Mouse (Mus musculus): Measurements from ENCODE around the gene Ecm1. TPM values are rescaled to one million over a fixed set of nuclear protein-coding genes. Genes with fewer than 3 reads are reported as not detected.

The Ecm1 gene
- 27.0 and 35.8 TPM in 2 replicates for polyA plus RNA-seq (2014; fragmentation: Nextera tagmentation; extraction: Ambion mirVana)

- 65% methylated on average over 7 of the region's 7 CpGs for WGBS
- ATAC-seq (ENCODE audit: insufficient number of reproducible peaks, insufficient read depth, low FRiP score, low read depth) = 0 out of 2 replicates have a peak, but pooled peaks have one; percentile 38
- H3K4me1 ChIP-seq (ENCODE audit: control insufficient read depth, insufficient read depth, low read length) = 0 out of 2 replicates have a peak, but pooled peaks cover 12% of the 10 kb centered on the region
- H3K27ac ChIP-seq (ENCODE audit: low read length) = peak within 1 kb of the TSS; percentile 27; the same call in 1 of the 2 replicates
- no peak within 1 kb of the TSS for H3K4me2 ChIP-seq (replicated peaks; ENCODE audit: low read depth, low read length)
- H3K9ac ChIP-seq (replicated peaks; ENCODE audit: low read depth, low read length) = no peak within 1 kb of the TSS
- peaks cover 21% of the 10 kb centered on the region for H3K36me3 ChIP-seq (ENCODE audit: control insufficient read depth, insufficient read depth, low read length)
- no peaks in the 10 kb centered on the region for H3K9me3 ChIP-seq (ENCODE audit: control insufficient read depth, low read depth, low read length)
- no peak within 1 kb of the TSS for H3K4me3 ChIP-seq (ENCODE audit: low read depth, low read length)
- no peaks in the 10 kb centered on the region for H3K27me3 ChIP-seq (ENCODE audit: control insufficient read depth, insufficient read depth, low read length)
Measured at GRCm38 (mm10) chr3:95739353-95740104, at the start of gene Ecm1. Gene Ecm1 (minus strand): TSS chr3:95739569.

GRCm38 (mm10) chr3:95785501-95785900 lies 46.1 kb upstream of the Ecm1 start:
- Histone ChIP-seq H3K27ac (ENCODE audit: low read length) (no peak overlapping the region), H3K4me1 (ENCODE audit: control insufficient read depth, insufficient read depth, low read length) (no peaks in the 10 kb centered on the region), H3K4me2 (replicated peaks; ENCODE audit: low read depth, low read length) (no peak overlapping the region), H3K9me3 (ENCODE audit: control insufficient read depth, low read depth, low read length) (no peaks in the 10 kb centered on the region), H3K9ac (replicated peaks; ENCODE audit: low read depth, low read length) (no peak overlapping the region), H3K4me3 (ENCODE audit: low read depth, low read length) (no peak overlapping the region), H3K36me3 (ENCODE audit: control insufficient read depth, insufficient read depth, low read length) (peaks cover 53% of the 10 kb centered on the region), H3K27me3 (ENCODE audit: control insufficient read depth, insufficient read depth, low read length) (no peaks in the 10 kb centered on the region)
- no peak for ATAC-seq (ENCODE audit: insufficient number of reproducible peaks, insufficient read depth, low FRiP score, low read depth)
- WGBS = 90% methylated on average over 4 of the region's 4 CpGs

- no peaks in the 10 kb centered on the region for H3K27me3 ChIP-seq (ENCODE audit: control insufficient read depth, insufficient read depth, low read length)
- peaks cover 68% of the 10 kb centered on the region for H3K36me3 ChIP-seq (ENCODE audit: control insufficient read depth, insufficient read depth, low read length)
- H3K9ac ChIP-seq (replicated peaks; ENCODE audit: low read depth, low read length) = no peak overlapping the region
- ATAC-seq (ENCODE audit: insufficient number of reproducible peaks, insufficient read depth, low FRiP score, low read depth) = no peak
- H3K9me3 ChIP-seq (ENCODE audit: control insufficient read depth, low read depth, low read length) = no peaks in the 10 kb centered on the region
- no peak overlapping the region for H3K4me2 ChIP-seq (replicated peaks; ENCODE audit: low read depth, low read length)
- H3K27ac ChIP-seq (ENCODE audit: low read length) = no peak overlapping the region
- H3K4me1 ChIP-seq (ENCODE audit: control insufficient read depth, insufficient read depth, low read length) = no peaks in the 10 kb centered on the region
- H3K4me3 ChIP-seq (ENCODE audit: low read depth, low read length) = no peak overlapping the region
Measured at GRCm38 (mm10) chr3:95771985-95772384, 32.6 kb upstream of the Ecm1 start.

GRCm38 (mm10) chr3:95765534-95765933 lies 26.2 kb upstream of the Ecm1 start:
- no peaks in the 10 kb centered on the region for H3K4me1 ChIP-seq (ENCODE audit: control insufficient read depth, insufficient read depth, low read length)
- no peak overlapping the region for H3K9ac ChIP-seq (replicated peaks; ENCODE audit: low read depth, low read length)
- no peak overlapping the region for H3K4me2 ChIP-seq (replicated peaks; ENCODE audit: low read depth, low read length)
- H3K36me3 ChIP-seq (ENCODE audit: control insufficient read depth, insufficient read depth, low read length) = peaks cover 44% of the 10 kb centered on the region
- WGBS = 90% methylated on average over 10 of the region's 10 CpGs
- H3K27ac ChIP-seq (ENCODE audit: low read length) = no peak overlapping the region
- no peak for ATAC-seq (ENCODE audit: insufficient number of reproducible peaks, insufficient read depth, low FRiP score, low read depth)
- no peaks in the 10 kb centered on the region for H3K27me3 ChIP-seq (ENCODE audit: control insufficient read depth, insufficient read depth, low read length)
- no peaks in the 10 kb centered on the region for H3K9me3 ChIP-seq (ENCODE audit: control insufficient read depth, low read depth, low read length)
- H3K4me3 ChIP-seq (ENCODE audit: low read depth, low read length) = no peak overlapping the region

- H3K4me2 ChIP-seq (replicated peaks; ENCODE audit: low read depth, low read length) = no peak overlapping the region
- H3K4me3 ChIP-seq (ENCODE audit: low read depth, low read length) = no peak overlapping the region
- peaks cover 34% of the 10 kb centered on the region for H3K36me3 ChIP-seq (ENCODE audit: control insufficient read depth, insufficient read depth, low read length)
- H3K27ac ChIP-seq (ENCODE audit: low read length) = no peak overlapping the region
- 0 out of 2 replicates have a peak, but pooled peaks have one; percentile 42 for ATAC-seq (ENCODE audit: insufficient number of reproducible peaks, insufficient read depth, low FRiP score, low read depth)
- H3K9ac ChIP-seq (replicated peaks; ENCODE audit: low read depth, low read length) = no peak overlapping the region
- H3K9me3 ChIP-seq (ENCODE audit: control insufficient read depth, low read depth, low read length) = no peaks in the 10 kb centered on the region
- H3K27me3 ChIP-seq (ENCODE audit: control insufficient read depth, insufficient read depth, low read length) = no peaks in the 10 kb centered on the region
- no peaks in the 10 kb centered on the region for H3K4me1 ChIP-seq (ENCODE audit: control insufficient read depth, insufficient read depth, low read length)
- WGBS = 72% methylated on average over 10 of the region's 10 CpGs
Measured at GRCm38 (mm10) chr3:95763811-95764210, 24.4 kb upstream of the Ecm1 start.

GRCm38 (mm10) chr3:95762961-95763360 lies 23.6 kb upstream of the Ecm1 start:
- no peaks in the 10 kb centered on the region for H3K9me3 ChIP-seq (ENCODE audit: control insufficient read depth, low read depth, low read length)
- WGBS = 52% methylated on average over 6 of the region's 6 CpGs
- peak overlapping the region; percentile 78 for H3K27ac ChIP-seq (ENCODE audit: low read length)
- ATAC-seq (ENCODE audit: insufficient number of reproducible peaks, insufficient read depth, low FRiP score, low read depth) = peak; percentile 77
- no peak overlapping the region for H3K4me3 ChIP-seq (ENCODE audit: low read depth, low read length)
- no peak overlapping the region for H3K9ac ChIP-seq (replicated peaks; ENCODE audit: low read depth, low read length)
- no peak overlapping the region for H3K4me2 ChIP-seq (replicated peaks; ENCODE audit: low read depth, low read length)
- H3K4me1 ChIP-seq (ENCODE audit: control insufficient read depth, insufficient read depth, low read length) = no peaks in the 10 kb centered on the region
- H3K36me3 ChIP-seq (ENCODE audit: control insufficient read depth, insufficient read depth, low read length) = peaks cover 26% of the 10 kb centered on the region
- no peaks in the 10 kb centered on the region for H3K27me3 ChIP-seq (ENCODE audit: control insufficient read depth, insufficient read depth, low read length)

- no peaks in the 10 kb centered on the region for H3K4me1 ChIP-seq (ENCODE audit: control insufficient read depth, insufficient read depth, low read length)
- no peak overlapping the region for H3K9ac ChIP-seq (replicated peaks; ENCODE audit: low read depth, low read length)
- H3K4me2 ChIP-seq (replicated peaks; ENCODE audit: low read depth, low read length) = no peak overlapping the region
- no peak for ATAC-seq (ENCODE audit: insufficient number of reproducible peaks, insufficient read depth, low FRiP score, low read depth)
- 65% methylated on average over 4 of the region's 4 CpGs for WGBS
- no peak overlapping the region for H3K4me3 ChIP-seq (ENCODE audit: low read depth, low read length)
- no peaks in the 10 kb centered on the region for H3K27me3 ChIP-seq (ENCODE audit: control insufficient read depth, insufficient read depth, low read length)
- H3K9me3 ChIP-seq (ENCODE audit: control insufficient read depth, low read depth, low read length) = no peaks in the 10 kb centered on the region
- peaks cover 24% of the 10 kb centered on the region for H3K36me3 ChIP-seq (ENCODE audit: control insufficient read depth, insufficient read depth, low read length)
- H3K27ac ChIP-seq (ENCODE audit: low read length) = peak overlapping the region; percentile 41
Measured at GRCm38 (mm10) chr3:95761771-95762170, 22.4 kb upstream of the Ecm1 start.

GRCm38 (mm10) chr3:95760656-95761055 lies 21.3 kb upstream of the Ecm1 start:
- Histone ChIP-seq H3K4me2 (replicated peaks; ENCODE audit: low read depth, low read length) (no peak overlapping the region), H3K27ac (ENCODE audit: low read length) (no peak overlapping the region), H3K36me3 (ENCODE audit: control insufficient read depth, insufficient read depth, low read length) (peaks cover 17% of the 10 kb centered on the region), H3K4me1 (ENCODE audit: control insufficient read depth, insufficient read depth, low read length) (no peaks in the 10 kb centered on the region), H3K9ac (replicated peaks; ENCODE audit: low read depth, low read length) (no peak overlapping the region), H3K9me3 (ENCODE audit: control insufficient read depth, low read depth, low read length) (no peaks in the 10 kb centered on the region), H3K4me3 (ENCODE audit: low read depth, low read length) (no peak overlapping the region), H3K27me3 (ENCODE audit: control insufficient read depth, insufficient read depth, low read length) (no peaks in the 10 kb centered on the region)
- ATAC-seq (ENCODE audit: insufficient number of reproducible peaks, insufficient read depth, low FRiP score, low read depth) = no peak

- WGBS = 84% methylated on average over 6 of the region's 6 CpGs
- no peaks in the 10 kb centered on the region for H3K9me3 ChIP-seq (ENCODE audit: control insufficient read depth, low read depth, low read length)
- peaks cover 11% of the 10 kb centered on the region for H3K36me3 ChIP-seq (ENCODE audit: control insufficient read depth, insufficient read depth, low read length)
- H3K4me2 ChIP-seq (replicated peaks; ENCODE audit: low read depth, low read length) = no peak within 1 kb of the TSS
- H3K27me3 ChIP-seq (ENCODE audit: control insufficient read depth, insufficient read depth, low read length) = no peaks in the 10 kb centered on the region
- no peaks in the 10 kb centered on the region for H3K4me1 ChIP-seq (ENCODE audit: control insufficient read depth, insufficient read depth, low read length)
- H3K27ac ChIP-seq (ENCODE audit: low read length) = no peak within 1 kb of the TSS
- no peak within 1 kb of the TSS for H3K9ac ChIP-seq (replicated peaks; ENCODE audit: low read depth, low read length)
- no peak within 1 kb of the TSS for H3K4me3 ChIP-seq (ENCODE audit: low read depth, low read length)
- ATAC-seq (ENCODE audit: insufficient number of reproducible peaks, insufficient read depth, low FRiP score, low read depth) = no peak
Measured at GRCm38 (mm10) chr3:95760106-95760505, 20.7 kb upstream of the Ecm1 start, which contains the start of gene Tars2. Gene Tars2 (minus strand): TSS chr3:95760206.
